Mouse (Mus musculus): Measurements from ENCODE around the gene Gm37240. TPM values are rescaled to one million over a fixed set of nuclear protein-coding genes. Genes with fewer than 3 reads are reported as not detected.

The Gm37240 gene
- total RNA-seq, 2 experiments from 2014 or later, result 0.98 to 1.0 TPM

DNA sequence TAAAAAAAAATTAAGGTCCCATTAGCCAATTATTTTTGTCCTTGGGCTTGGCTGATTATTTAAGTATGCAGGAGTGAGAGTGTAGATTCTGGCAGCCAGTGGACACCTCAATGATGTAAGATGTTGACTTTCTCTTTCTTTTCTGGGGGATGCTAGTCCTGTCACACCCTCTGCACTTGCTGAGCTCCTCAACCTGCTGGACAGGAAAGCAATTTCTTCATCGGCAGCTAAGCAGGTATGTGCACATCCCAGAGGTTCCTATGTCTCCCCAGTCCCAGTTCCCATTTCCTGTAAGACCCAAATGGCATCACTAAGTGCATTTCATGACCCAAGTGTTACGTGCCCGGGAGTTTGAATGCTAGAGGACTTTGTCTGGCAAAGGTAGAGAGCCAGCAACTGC, 242.5 kb downstream of the Gm37240 start:
- no peak for DNase-seq (ENCODE audit: low spot score in 2 of 2)

DNA sequence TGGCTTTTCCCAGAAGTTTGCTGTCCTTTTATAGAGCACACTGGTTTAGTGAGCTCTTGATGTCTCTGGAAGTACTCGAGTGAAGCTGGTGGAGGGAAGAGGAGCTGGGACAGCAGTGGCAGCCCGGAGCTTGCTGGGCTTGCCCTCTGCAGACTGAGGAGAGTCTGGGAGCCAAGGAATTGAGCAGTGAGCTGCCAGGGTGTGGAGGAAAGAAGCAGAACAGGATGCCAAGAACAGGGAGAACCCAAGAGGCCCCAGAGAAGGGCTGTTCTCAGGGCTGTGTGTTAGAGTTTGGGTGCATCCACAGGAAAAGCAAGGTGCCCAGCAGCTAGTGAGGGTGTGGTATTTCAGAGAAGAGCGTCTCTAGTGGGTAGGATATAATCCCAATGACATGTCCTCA, 245.6 kb downstream of the Gm37240 start:
- DNase-seq (ENCODE audit: low spot score in 2 of 2), result no peak

DNA sequence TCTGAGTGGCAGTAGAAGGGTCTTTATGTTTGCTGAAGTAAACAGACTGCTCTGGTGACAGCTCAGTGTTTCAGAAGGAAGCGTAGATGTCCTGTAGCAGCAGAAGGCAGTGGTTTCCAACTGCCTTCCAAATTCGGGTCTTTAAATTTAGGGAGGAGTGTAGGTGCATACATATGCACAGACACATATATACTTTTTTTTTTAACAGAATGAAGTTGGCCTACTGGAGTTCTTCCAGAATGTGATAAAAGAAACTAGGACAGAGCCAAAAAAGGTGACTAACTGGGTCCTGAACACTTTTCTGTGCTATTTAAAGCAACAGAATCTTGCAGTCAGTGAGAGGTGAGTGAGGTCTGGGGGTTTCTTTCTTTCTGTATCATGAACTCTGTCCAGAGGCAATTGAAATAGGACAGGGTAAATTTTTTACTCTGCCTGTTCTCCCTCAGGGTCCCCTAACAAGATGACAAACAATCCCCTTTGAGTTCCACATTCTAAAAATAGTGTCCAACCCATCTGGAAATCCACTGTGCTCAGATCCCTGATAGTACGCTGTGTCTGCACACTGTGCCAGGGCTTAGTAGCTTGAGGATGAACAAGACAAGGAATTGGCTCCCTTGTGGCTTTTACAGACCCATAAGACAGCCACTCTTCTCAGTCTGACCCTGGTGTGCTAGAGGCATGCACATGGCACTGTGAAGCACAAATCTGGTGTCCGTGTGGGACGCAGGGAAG, 250.4 kb downstream of the Gm37240 start:
- DNase-seq (ENCODE audit: low spot score in 2 of 2), result no peak

DNA sequence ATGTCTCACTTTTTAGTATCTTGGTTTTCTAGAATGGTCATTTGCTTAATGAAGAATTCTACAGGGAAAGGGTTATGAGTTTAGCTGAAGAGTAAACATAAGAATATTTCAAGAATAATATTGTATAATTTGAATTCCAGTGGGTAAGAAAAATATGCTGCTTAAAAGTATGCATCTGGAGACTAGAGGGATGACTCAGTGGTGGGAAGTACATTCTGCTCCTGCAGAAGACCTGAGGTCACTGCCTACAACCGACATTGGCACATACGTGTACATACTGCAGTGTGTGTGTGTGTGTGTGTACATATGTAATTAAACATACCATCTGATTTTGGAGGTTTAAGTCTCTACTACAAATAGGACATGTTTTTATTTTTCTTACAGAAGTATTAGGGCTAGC, 251.7 kb downstream of the Gm37240 start:
- DNase-seq (ENCODE audit: low spot score in 2 of 2), result no peak

DNA sequence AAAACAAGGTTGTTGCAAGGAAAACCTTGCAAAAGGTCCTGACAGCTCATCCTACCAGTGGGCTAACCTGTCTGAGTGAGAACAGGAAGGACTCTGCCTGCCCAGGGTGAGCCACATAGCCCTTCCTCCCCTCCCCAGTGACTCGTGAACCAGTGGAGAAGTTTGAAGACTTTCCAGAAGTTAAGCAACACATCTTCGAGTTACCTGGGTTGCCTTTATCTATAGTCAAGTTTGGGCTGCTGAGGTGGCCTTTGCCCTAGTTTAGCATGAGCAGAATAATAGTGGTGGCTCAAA, 252.2 kb downstream of the Gm37240 start:
- DNase-seq (ENCODE audit: low spot score in 2 of 2), result no peak

DNA sequence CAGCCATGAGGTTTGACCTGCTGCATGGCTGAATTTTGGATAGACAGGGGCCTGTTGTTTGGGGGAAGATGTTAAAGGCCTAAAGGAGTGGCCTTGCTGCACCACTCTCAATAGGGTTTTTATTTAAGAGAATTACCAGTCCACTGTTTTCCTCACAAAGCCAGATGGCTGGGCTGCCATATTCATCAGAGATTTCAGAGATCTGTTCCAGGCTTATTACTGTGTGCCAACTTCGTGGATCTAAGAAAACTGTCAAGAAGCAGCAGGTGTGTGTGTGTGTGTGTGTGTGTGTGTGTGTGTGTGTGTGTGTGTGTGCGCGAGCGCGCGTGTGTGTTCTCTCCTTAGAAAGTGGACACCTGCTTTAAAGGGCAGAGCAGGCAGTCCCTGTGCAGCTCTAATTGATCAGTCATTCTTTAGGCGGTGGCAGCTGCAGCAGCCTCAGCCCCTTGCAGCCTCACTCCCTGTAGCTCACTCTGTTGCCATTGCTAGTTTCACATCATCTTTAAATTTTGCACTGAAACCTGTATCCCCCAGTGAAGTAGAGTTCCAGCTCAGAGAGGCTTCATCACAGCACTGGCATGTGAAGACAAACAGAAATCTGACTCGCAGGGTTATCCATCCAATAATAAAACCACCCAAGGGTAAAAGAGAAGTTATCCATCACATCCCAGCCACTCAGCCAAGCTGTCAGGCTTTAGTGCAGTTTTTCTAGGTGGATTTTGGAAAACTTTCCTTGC, 252.8 kb downstream of the Gm37240 start:
- no peak for DNase-seq (ENCODE audit: low spot score in 2 of 2)

DNA sequence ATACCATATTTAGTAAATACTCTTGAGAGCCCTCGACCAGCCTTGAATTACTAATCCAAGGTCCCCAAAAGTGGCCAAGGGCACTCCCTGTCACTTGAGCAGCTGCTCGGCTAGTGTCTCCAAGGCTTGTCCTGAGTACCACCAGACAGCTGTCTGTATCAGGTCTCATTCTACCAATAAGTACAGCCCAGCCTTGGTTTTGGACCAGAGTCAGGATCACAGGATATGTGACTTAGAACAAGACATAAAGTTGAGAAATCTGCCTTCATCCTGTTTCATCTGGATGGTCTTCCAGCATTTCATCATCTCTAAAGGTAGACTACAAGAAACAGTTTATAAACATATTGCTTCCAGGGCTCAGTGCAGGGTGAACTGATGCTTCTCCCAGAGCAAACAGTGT, 253.6 kb downstream of the Gm37240 start:
- DNase-seq (ENCODE audit: low spot score in 2 of 2), result no peak

DNA sequence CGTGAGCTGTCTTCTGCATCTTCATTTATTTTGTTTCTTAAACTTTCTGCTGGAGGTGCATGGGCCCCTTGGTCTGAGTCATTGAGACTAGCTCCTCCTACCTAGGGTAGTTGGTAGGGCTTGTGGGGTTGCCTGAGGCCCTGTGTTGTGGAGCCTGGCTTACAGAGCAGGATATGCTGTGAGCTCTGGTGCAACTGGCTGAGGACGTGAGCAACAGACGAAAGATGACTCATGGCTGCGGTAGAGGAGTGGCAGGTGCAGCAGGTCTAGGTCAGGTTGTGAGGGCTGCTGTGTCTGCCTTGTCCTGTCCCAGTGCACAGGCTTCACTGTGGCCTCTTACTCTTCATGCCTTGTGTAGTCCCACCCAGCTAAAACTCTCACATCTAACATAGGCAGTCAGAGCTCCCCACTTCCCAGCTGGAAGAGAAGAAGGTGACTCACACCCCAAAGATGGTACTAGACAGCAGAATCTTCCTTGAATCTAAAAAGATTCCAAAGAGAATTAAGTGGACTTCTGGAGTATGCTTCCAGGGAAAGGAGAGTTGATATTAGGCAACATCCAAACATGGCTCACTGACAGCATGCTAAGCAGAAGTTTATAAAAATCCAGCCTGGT, 257.3 kb downstream of the Gm37240 start:
- DNase-seq (ENCODE audit: low spot score in 2 of 2), result no peak

DNA sequence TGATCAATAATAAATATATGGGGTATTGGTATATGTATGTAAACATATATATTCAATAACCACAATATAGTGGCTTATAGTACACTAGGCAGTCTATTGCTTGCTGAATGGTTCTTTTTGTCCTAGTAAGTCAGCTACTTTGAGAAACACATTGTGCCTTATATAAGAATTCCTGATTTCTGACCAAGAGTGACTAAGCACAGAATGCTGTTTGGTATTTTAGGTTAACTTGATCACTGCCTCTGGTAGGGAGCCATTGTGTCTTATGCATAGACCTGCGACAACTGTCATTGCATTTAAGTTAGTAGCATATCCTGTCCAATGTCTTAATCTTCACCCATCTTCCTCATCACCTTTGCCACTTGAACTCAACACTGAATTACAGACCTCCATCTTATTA, 267.6 kb downstream of the Gm37240 start:
- DNase-seq (ENCODE audit: low spot score in 2 of 2), result no peak

DNA sequence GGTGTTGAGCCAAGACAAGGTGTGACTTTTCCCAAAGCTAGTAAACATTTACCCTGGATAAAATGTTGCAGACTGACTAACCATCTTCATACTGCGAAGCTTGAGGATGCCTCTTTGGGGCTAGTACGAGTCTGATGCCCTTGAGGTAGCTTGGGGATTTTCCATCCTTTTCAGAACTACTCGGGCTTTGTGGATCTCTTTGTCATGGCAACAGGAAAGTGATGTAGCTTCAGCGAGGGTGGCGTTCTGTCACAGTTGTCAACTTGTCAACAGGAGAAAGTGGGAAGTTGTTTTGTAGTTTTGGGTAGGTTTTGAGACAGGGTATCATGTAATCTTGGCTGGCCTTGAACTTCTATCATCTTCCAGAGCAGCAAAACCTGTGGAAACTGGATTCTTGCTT, 268.0 kb downstream of the Gm37240 start:
- DNase-seq (ENCODE audit: low spot score in 2 of 2), result no peak

DNA sequence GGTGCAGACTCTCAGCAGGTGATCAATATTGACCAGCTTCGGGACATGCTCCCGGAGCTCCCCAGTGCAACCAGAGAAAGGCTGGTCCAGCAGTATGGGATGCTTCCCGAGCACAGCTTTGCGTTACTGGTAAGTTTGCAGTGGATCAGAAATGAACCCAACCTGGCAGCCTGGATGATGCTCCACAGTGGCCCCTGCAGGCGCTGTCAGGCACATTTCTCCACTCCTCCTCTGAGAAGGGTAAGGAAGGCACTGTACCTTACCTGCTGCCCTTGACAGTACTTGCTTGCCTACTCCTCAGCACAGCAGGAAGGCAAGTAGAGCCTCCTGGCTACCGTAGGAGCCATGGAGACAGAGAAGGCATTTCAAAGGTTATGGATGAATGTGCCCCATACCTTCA, 268.4 kb downstream of the Gm37240 start:
- no peak for DNase-seq (ENCODE audit: low spot score in 2 of 2)

DNA sequence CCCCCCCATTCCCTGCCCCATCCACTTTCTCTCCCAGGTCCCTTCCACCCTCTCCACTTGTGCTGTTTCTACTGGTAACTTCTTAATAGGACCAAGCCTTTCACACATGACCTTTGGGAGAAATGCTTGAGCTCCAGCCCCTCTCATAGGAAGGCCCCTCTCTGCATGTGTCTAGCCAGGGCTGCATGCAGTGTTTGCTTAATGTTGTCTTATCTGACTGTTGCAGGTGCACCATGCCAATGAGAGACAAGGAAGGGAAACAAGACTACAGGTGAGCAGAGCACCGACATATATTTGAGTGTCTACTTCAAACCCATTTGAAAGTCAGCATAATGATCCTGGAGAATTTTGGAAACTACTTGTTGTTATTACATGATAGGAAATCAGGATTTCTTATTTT, 270.9 kb downstream of the Gm37240 start:
- DNase-seq (ENCODE audit: low spot score in 2 of 2), result no peak

DNA sequence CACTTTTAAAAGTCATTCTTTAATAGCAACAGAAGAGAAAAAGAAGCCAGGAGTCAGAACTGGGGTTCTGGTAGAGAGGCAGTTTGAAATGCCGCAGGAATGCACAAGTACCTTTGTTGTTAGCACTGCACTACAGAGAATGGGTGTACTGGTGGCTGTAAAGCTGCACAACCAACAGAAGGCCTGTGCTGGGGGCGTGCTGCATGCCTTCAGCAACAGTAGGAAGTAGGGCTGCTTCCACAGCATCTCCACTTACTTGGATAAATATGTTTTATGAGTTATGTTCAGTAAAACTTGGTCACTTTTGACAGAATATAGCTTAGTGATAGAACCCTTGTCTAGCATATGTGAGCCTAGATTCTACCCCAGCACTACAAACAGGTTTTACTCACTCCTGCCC, 279.6 kb downstream of the Gm37240 start:
- DNase-seq (ENCODE audit: low spot score in 2 of 2), result no peak

DNA sequence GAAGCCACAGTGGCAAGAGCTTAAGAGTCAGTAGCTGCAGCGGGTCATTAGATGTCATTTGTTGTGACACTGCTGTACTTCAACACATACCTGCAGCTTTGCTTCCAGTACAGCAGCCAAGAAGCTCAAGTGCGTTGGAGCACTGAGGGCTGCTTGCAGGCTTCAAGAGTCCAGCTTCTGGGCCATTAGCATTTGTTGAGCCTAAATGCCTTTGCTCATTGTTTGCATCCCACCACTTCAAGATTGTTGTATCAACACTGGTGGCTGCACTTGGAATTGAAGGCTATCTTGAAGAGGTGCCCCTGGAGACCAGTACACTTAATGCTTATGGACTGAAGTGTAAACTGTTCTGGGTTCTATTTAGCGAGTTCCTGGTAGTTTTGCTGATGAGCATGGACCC, 280.4 kb downstream of the Gm37240 start:
- DNase-seq (ENCODE audit: low spot score in 2 of 2), result no peak

DNA sequence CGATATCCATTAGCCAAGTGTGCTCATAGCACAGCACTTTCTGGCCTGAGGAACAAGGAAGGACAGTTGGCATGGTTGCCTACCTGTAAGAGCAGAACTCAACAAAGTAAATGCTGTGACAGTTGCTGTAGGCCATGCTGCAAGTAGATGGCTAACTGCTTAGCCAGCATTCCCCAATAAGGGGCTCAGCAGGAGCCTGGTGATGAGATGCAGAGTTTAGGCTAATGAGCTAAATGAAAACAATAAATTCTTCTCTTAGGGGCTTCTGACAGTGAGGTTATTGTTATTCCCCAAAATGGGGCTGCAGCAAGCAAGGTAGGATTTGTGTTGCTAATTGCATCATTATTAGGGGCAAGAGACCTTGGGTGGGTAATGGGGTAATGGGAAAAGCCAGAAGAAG, 283.5 kb downstream of the Gm37240 start:
- no peak for DNase-seq (ENCODE audit: low spot score in 2 of 2)

DNA sequence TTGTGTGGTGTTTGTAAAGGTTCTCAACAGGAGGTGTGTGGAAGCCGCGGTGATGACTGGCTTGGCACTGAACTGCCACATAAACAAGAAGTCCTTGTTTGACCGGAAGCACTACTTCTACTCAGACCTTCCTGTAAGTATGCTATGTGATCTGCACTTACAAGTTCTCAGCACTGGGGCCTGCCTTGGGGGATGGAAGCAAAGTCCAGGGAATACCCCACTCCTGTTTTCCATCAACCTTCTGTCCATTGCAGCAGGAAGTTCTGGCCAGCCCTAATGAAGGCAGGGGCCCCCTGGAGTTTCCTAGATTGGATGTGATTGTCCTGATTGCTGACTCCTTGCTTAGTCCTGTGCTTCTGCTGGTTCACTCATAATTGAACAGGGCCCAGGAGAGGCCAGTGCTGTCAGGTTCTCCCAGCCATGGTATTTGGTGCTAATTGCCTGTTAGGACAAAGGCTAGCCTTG, 285.4 kb downstream of the Gm37240 start:
- no peak for DNase-seq (ENCODE audit: low spot score in 2 of 2)

DNA sequence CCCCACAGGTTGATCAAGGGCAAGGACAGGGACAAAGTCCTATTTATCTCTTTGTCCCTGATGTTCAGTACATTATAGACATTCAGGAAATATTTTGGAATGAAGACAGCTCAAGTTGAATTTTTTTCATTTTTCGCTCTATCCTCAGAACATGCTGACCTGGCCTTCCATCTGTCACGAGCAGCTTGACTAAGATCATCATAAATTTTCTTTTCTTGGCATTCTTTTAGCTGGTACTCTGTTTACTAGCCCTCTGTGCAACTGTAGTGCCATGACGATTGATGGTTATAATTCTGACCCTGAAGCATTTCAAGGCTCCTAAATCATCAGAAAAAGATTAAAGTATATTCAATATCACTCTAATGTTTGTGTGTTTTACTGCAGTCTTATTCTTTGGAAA, 287.8 kb downstream of the Gm37240 start:
- DNase-seq (ENCODE audit: low spot score in 2 of 2), result no peak

DNA sequence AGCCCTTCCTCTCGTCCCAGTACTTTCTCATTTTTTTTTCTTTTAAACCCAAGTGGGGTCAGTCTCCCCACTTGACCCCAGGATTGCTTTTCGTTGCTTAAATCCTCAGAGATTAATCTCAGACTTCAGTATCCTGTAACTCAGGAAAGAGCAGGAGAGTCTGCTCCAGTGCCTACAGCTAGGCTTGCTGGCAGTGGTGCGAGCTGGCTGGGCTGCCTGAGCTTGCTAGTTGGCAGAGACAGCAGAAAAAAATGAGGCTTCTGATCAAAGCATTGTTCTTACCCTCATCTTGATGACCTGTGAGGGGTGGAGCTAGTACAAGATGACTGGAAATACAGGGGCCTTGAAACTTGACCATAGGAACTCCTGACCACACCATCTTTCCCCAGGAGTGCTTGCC, 292.9 kb downstream of the Gm37240 start:
- DNase-seq (ENCODE audit: low spot score in 2 of 2), result no peak

DNA sequence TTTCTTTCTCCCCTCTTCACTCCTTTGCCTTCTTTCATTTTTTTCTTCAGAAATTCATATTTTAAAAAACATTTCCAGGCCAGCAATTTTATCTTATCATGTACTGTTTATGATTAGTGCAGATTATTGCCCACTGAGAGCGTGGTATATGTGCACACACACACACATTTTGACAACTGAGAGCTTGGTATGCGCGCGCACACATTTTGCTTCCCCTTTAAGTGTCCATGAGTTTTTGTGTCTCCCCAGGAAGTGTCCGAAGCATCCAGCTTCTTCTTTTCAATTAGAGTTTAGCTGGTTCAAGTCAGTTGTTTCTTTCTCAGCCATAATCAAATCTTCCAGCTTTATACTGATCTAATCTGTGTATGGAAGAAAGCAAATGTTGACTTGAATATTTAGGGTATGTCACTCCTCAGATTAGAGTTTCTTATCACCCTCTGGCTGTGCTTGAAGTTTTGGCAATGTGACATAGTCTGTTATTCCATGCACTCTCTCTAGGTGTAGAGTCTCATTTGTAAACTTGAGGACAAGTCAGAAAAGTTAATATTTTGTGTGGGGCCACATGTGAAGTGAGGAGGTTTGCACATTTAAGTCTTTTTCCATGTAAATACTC, 294.6 kb downstream of the Gm37240 start:
- no peak for DNase-seq (ENCODE audit: low spot score in 2 of 2)

DNA sequence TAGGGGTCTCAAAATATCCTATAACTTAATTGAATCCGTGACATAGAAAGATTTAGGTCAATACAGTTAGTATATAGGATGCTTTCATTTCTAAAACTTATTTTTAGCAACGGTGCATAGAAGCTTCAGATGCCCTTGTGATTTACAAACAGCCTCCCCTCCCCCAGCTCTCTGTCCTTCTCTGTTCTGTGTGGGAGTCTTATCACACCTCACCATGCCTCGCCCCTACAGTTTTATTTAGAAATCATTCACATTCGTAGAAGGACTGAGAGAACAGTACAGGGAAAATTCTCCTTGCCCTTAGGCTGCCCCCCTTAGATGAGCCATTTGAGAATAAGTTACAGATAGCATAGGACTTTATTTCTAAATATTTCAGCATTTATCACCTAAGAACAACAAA, 295.3 kb downstream of the Gm37240 start:
- DNase-seq (ENCODE audit: low spot score in 2 of 2), result no peak

DNA sequence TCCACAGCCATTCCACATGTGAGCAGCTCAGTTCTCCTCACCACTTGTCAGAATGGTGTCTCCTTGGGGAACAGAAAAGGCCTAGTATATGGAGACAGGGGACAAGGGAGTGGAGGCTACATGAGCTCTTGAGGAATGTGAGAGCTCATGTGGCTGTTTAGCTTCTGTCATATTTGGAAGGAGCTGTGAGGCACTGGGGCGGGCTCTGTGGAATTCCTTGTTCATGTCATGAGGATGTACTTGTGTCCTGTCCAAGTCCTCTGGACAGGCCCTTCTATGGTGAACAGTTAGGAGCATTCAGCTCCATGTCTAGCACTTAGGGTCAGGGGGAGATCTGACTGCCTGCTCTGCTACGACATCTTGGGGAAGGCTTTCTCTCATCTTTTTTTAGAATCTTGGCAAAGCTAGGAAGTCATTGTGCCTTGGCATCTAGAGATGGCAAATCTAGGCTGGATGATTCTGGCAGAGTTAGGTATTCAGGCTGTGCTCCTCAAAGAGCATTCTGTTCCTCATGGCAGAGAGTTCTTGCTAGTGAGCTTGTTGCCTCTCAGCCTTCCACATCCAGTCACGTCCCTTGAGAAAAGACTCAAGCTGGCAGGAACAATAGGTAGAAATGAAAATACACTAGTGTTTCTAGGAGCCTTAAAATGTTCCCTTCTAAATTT, 297.1 kb downstream of the Gm37240 start:
- no peak for DNase-seq (ENCODE audit: low spot score in 2 of 2)

DNA sequence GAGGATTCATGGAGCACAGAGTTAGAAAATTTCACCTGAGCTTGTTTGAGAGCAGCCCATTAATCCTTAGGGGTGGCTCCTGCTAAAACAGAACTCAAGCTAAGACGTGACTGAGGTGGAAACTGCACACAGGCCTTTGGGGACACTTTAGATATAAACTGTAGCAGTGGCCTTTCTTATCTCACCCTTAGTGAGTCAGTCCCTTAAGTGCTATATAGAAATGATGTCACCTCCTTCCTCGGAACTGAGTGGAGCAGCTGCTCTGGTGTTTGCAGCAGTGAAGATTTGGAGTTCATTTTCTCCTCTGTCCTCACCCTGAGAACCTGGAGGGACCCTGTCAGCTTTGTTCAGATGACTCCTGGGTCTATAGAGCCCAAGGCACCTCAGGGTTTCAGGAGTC, 298.6 kb downstream of the Gm37240 start:
- DNase-seq (ENCODE audit: low spot score in 2 of 2), result no peak

Data from layer of hippocampus, postnatal 14 days (tissue).